Mouse (Mus musculus): ENCODE results near the gene Acot7. TPM values are rescaled to one million over a fixed set of nuclear protein-coding genes. Genes with fewer than 3 reads are reported as not detected.
"Not testable (repeated sequence)": the region's sequence is repeated elsewhere in the genome, so short reads cannot be mapped to it uniquely, and the experiment has no call there.

Acot7 gene
- polyA plus RNA-seq, 1 experiment from 2014 or later, result 73.9 TPM

GRCm38 (mm10) chr4:152213760-152214480 is 36.0 kb downstream of the Acot7 start:
- Histone ChIP-seq H3K27ac (replicated peaks) (no peak overlapping the region), H3K4me3 (no peak overlapping the region), H3K9me3 (no peaks in the 10 kb centered on the region), H3K36me3 (peaks cover 20% of the 10 kb centered on the region), H3K9ac (no peak overlapping the region), H3K4me2 (no peak overlapping the region), H3K4me1 (peaks cover 49% of the 10 kb centered on the region), H3K27me3 (replicated peaks) (no peaks in the 10 kb centered on the region)
- 37% methylated on average over 6 of the region's 6 CpGs for WGBS
- ATAC-seq (ENCODE audit: extremely low read depth, insufficient number of reproducible peaks, low FRiP score, low TSS enrichment), result no peak

- peaks cover 23% of the 10 kb centered on the region for H3K36me3 ChIP-seq
- H3K27me3 ChIP-seq (replicated peaks), result no peaks in the 10 kb centered on the region
- WGBS, result 64% methylated on average over 8 of the region's 8 CpGs
- H3K9ac ChIP-seq, result peak overlapping the region; percentile 24; the same call in 1 of the 2 replicates
- no peak overlapping the region for H3K27ac ChIP-seq (replicated peaks)
- no peak overlapping the region for H3K4me3 ChIP-seq
- H3K4me2 ChIP-seq, result no peak overlapping the region
- H3K9me3 ChIP-seq, result no peaks in the 10 kb centered on the region
- ATAC-seq (ENCODE audit: extremely low read depth, insufficient number of reproducible peaks, low FRiP score, low TSS enrichment), result no peak
- H3K4me1 ChIP-seq, result peaks cover 39% of the 10 kb centered on the region
Measured at GRCm38 (mm10) chr4:152214871-152215415, 37.0 kb downstream of the Acot7 start.

GRCm38 (mm10) chr4:152219591-152219990 is 41.7 kb downstream of the Acot7 start:
- Histone ChIP-seq H3K9me3 (no peaks in the 10 kb centered on the region), H3K27ac (replicated peaks) (no peak overlapping the region), H3K4me2 (no peak overlapping the region), H3K36me3 (peaks cover 41% of the 10 kb centered on the region), H3K4me3 (no peak overlapping the region), H3K4me1 (peaks cover 22% of the 10 kb centered on the region), H3K27me3 (replicated peaks) (no peaks in the 10 kb centered on the region), H3K9ac (no peak overlapping the region)
- 90% methylated on average over 3 of the region's 3 CpGs for WGBS
- no peak for ATAC-seq (ENCODE audit: extremely low read depth, insufficient number of reproducible peaks, low FRiP score, low TSS enrichment)

GRCm38 (mm10) chr4:152220771-152221410 is 43.0 kb downstream of the Acot7 start:
- Histone ChIP-seq H3K4me1 (peaks cover 17% of the 10 kb centered on the region), H3K4me2 (no peak overlapping the region), H3K27ac (replicated peaks) (no peak overlapping the region), H3K27me3 (replicated peaks) (no peaks in the 10 kb centered on the region), H3K36me3 (peaks cover 49% of the 10 kb centered on the region), H3K9ac (no peak overlapping the region), H3K4me3 (no peak overlapping the region), H3K9me3 (no peaks in the 10 kb centered on the region)
- 65% methylated on average over 6 of the region's 7 CpGs for WGBS
- ATAC-seq (ENCODE audit: extremely low read depth, insufficient number of reproducible peaks, low FRiP score, low TSS enrichment), result no peak

- WGBS, result 39% methylated on average over 9 of the region's 9 CpGs
- H3K27me3 ChIP-seq (replicated peaks), result no peaks in the 10 kb centered on the region
- ATAC-seq (ENCODE audit: extremely low read depth, insufficient number of reproducible peaks, low FRiP score, low TSS enrichment), result no peak
- no peak overlapping the region for H3K9ac ChIP-seq
- H3K9me3 ChIP-seq, result no peaks in the 10 kb centered on the region
- no peak overlapping the region for H3K4me3 ChIP-seq
- peaks cover 17% of the 10 kb centered on the region for H3K4me1 ChIP-seq
- no peak overlapping the region for H3K27ac ChIP-seq (replicated peaks)
- peaks cover 53% of the 10 kb centered on the region for H3K36me3 ChIP-seq
- no peak overlapping the region for H3K4me2 ChIP-seq
Measured at GRCm38 (mm10) chr4:152221411-152221887, 43.5 kb downstream of the Acot7 start.

GRCm38 (mm10) chr4:152222111-152222510 is 44.2 kb downstream of the Acot7 start:
- H3K27ac ChIP-seq (replicated peaks), result no peak overlapping the region
- no peak overlapping the region for H3K9ac ChIP-seq
- no peaks in the 10 kb centered on the region for H3K27me3 ChIP-seq (replicated peaks)
- H3K36me3 ChIP-seq, result peaks cover 54% of the 10 kb centered on the region
- no peak for ATAC-seq (ENCODE audit: extremely low read depth, insufficient number of reproducible peaks, low FRiP score, low TSS enrichment)
- H3K4me2 ChIP-seq, result no peak overlapping the region
- H3K4me1 ChIP-seq, result peaks cover 17% of the 10 kb centered on the region
- no peaks in the 10 kb centered on the region for H3K9me3 ChIP-seq
- WGBS, result 81% methylated on average over 6 of the region's 6 CpGs
- no peak overlapping the region for H3K4me3 ChIP-seq

GRCm38 (mm10) chr4:152222513-152222912 is 44.6 kb downstream of the Acot7 start:
- no peaks in the 10 kb centered on the region for H3K27me3 ChIP-seq (replicated peaks)
- H3K4me2 ChIP-seq, result no peak overlapping the region
- peaks cover 54% of the 10 kb centered on the region for H3K36me3 ChIP-seq
- no peak overlapping the region for H3K9ac ChIP-seq
- WGBS, result 71% methylated on average over 1 of the region's 1 CpGs
- H3K4me3 ChIP-seq, result no peak overlapping the region
- H3K27ac ChIP-seq (replicated peaks), result no peak overlapping the region
- no peaks in the 10 kb centered on the region for H3K9me3 ChIP-seq
- H3K4me1 ChIP-seq, result peaks cover 17% of the 10 kb centered on the region
- ATAC-seq (ENCODE audit: extremely low read depth, insufficient number of reproducible peaks, low FRiP score, low TSS enrichment), result no peak

- Histone ChIP-seq H3K4me1 (peaks cover 20% of the 10 kb centered on the region), H3K36me3 (peaks cover 41% of the 10 kb centered on the region), H3K27ac (replicated peaks) (no peak overlapping the region), H3K27me3 (replicated peaks) (no peaks in the 10 kb centered on the region), H3K4me2 (no peak overlapping the region), H3K9ac (no peak overlapping the region), H3K4me3 (no peak overlapping the region), H3K9me3 (no peaks in the 10 kb centered on the region)
- WGBS, result 71% methylated on average over 5 of the region's 5 CpGs
- no peak for ATAC-seq (ENCODE audit: extremely low read depth, insufficient number of reproducible peaks, low FRiP score, low TSS enrichment)
Measured at GRCm38 (mm10) chr4:152224156-152224555, 46.2 kb downstream of the Acot7 start.

GRCm38 (mm10) chr4:152226901-152227486 is 49.1 kb downstream of the Acot7 start:
- peak overlapping the region; percentile 67 for H3K27ac ChIP-seq (replicated peaks)
- no peak for ATAC-seq (ENCODE audit: extremely low read depth, insufficient number of reproducible peaks, low FRiP score, low TSS enrichment)
- H3K4me2 ChIP-seq, result no peak overlapping the region
- no peaks in the 10 kb centered on the region for H3K27me3 ChIP-seq (replicated peaks)
- peaks cover 17% of the 10 kb centered on the region for H3K4me1 ChIP-seq
- no peak overlapping the region for H3K4me3 ChIP-seq
- WGBS, result 79% methylated on average over 13 of the region's 13 CpGs
- H3K36me3 ChIP-seq, result peaks cover 62% of the 10 kb centered on the region
- H3K9me3 ChIP-seq, result no peaks in the 10 kb centered on the region
- no peak overlapping the region for H3K9ac ChIP-seq

GRCm38 (mm10) chr4:152227749-152228527 is 50.0 kb downstream of the Acot7 start:
- Histone ChIP-seq H3K4me1 (peaks cover 13% of the 10 kb centered on the region), H3K4me2 (no peak overlapping the region), H3K27me3 (replicated peaks) (no peaks in the 10 kb centered on the region), H3K36me3 (peaks cover 63% of the 10 kb centered on the region), H3K4me3 (no peak overlapping the region), H3K27ac (replicated peaks) (peak overlapping the region; percentile 67), H3K9me3 (no peaks in the 10 kb centered on the region), H3K9ac (no peak overlapping the region)
- WGBS, result 78% methylated on average over 12 of the region's 12 CpGs
- ATAC-seq (ENCODE audit: extremely low read depth, insufficient number of reproducible peaks, low FRiP score, low TSS enrichment), result no peak

GRCm38 (mm10) chr4:152230331-152230730 is 52.4 kb downstream of the Acot7 start:
- 37% methylated on average over 4 of the region's 4 CpGs for WGBS
- not testable (repeated sequence) for H3K4me3 ChIP-seq; H3K9ac ChIP-seq; ATAC-seq (ENCODE audit: extremely low read depth, insufficient number of reproducible peaks, low FRiP score, low TSS enrichment); H3K4me2 ChIP-seq; H3K9me3 ChIP-seq; H3K27ac ChIP-seq (replicated peaks); H3K27me3 ChIP-seq (replicated peaks)
- Histone ChIP-seq H3K36me3 (peaks cover 49% of the 10 kb centered on the region), H3K4me1 (peaks cover 13% of the 10 kb centered on the region)

All from heart, embryonic 13.5 days (tissue).